Mouse (Mus musculus): ENCODE measurements around the gene Smdt1.
"Not testable (repeated sequence)": the region's sequence is repeated elsewhere in the genome, so short reads cannot be mapped to it uniquely, and the experiment has no call there.

Gene Smdt1

DNA sequence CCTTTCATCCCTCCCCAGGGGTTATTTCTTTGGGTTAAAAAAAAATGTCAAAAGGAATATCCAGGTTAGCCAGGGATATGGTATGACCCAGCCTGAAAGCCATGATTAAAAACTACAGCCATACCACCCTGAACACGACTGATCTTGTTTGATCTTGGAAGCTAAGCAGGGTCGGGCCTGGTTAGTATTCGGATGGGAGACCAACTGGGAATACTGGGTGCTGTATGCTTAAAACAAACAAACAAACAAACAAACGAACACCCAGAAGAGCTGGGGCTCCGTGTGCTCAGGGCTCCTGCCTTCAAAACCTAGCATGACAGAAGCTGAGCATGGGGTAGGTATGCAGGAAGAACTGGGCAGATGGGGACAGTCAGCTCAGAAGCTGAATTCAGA, 3.8 kb downstream of the Smdt1 start:
- in situ Hi-C loops (cut with MboI, MseI), result loop anchor here (5.0 to 25.0 kb wide), 3 partner anchors 65 to 1755 kb away; no protein-coding TSS in a partner anchor

DNA sequence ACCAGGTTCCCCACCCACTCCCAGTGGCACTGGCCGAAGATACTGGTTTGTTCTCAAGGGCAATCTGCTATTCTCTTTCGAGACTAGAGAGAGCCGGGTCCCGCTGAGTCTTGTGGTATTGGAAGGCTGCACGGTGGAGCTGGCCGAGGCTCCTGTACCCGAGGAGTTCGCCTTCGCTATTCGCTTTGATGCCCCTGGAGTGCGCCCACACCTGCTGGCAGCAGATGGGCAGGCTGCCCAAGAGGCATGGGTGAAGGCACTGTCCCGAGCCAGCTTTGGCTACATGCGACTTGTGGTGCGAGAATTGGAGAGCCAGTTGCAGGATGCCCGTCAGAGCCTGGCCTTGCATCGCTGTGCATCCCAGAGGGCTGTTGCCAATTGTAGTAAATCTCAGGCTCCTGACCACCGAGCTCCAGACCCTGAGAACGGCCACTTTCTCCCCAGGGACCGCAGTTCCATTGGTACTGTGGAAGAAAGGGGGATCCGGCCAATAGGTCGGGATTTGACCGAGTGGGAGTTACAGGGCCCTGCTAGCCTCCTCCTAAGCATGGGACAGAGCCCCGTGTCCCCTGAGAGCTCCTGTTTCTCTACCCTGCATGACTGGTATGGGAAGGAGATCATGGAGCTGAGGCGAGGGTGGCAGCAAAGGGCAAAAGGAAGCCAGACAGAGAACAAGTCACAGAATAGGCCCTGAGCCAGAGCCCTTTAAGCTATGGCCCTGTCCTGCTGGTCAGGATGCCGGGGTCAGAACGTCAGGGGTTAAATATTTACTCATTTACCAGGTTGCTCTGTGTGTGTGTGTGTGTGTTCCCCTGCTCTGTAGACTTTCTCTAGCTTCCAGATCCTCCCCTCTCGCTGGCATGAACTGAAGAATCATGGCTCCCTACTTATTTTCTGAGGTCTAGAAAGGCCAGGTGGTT, 4.9 kb downstream of the Smdt1 start:
- in situ Hi-C loops (cut with MboI, MseI), result loop anchor here (5.0 to 25.0 kb wide), 3 partner anchors 66 to 1756 kb away; no protein-coding TSS in a partner anchor

- in situ Hi-C loops (cut with MboI, MseI), result loop anchor here (5.0 to 25.0 kb wide), 3 partner anchors 68 to 1758 kb away; no protein-coding TSS in a partner anchor
Observed at GRCm38 (mm10) chr15:82344971-82345370, 6.2 kb downstream of the Smdt1 start.

GRCm38 (mm10) chr15:82345820-82346470, 7.2 kb downstream of the Smdt1 start:
- in situ Hi-C loops (cut with MboI, MseI), result loop anchor here (25.0 kb wide), 2 partner anchors 1259 to 1759 kb away; no protein-coding TSS in a partner anchor

DNA sequence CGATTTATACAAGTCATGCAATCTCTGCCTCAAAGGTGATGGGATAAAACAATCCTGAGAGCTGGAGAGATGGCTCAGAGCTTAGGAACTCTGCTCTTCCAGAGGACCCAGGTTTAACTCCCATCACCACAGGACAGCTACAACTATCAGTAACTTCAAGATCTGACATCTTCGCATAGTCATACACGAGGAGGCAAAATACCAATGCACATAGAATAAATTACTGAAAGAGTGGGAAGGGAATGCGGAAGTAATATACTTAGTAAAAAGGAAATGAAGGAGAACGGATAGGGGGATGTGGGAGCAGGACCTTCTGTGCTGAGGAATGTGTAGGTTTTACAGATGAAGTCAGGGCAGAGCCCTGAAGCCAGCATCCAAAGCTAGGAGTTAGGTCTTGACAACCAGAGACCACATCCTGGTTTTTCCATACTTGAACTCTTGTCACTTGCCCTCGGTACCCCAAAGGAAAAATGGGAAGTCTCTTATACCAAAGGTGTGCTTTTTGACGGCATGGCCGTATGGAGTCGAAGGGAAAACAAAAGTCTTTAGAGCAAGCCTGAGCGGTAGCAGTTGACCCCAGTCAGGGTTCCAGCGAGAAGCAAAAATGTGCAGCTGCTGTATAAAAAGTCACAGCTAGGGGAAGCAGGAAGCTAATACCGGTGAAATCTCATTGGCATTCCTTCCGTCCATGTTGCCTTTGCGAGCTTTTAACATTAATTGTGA, 8.0 kb downstream of the Smdt1 start:
- in situ Hi-C loops (cut with MboI, MseI), result loop anchor here (25.0 kb wide), 2 partner anchors 1259 to 1759 kb away; no protein-coding TSS in a partner anchor

- in situ Hi-C loops (cut with MboI, MseI), result loop anchor here (25.0 kb wide), 2 partner anchors 1260 to 1760 kb away; no protein-coding TSS in a partner anchor
Observed at GRCm38 (mm10) chr15:82347303-82347676, 8.5 kb downstream of the Smdt1 start.

DNA sequence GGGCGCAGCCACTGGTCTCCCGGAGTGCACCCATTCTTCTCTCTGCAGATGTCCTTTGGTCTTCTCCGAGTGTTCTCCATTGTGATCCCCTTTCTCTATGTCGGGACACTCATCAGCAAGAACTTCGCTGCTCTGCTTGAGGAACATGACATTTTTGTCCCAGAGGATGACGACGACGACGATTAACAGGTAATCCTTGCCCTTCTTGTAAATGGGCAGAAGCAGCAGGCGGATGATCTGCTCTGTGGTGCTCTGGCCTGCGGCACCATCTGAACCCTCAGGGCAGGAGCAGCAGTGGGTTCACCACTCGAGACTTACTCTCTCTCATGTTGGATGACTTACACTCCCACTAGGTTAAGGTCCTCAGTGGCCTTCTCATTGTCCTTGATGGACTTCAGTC, 9.1 kb downstream of the Smdt1 start:
- in situ Hi-C loops (cut with MboI, MseI), result loop anchor here (25.0 kb wide), 2 partner anchors 1261 to 1761 kb away; no protein-coding TSS in a partner anchor

- in situ Hi-C loops (cut with MboI, MseI), result loop anchor here (25.0 kb wide), 2 partner anchors 1261 to 1761 kb away; no protein-coding TSS in a partner anchor
Observed at GRCm38 (mm10) chr15:82348258-82348998, 9.7 kb downstream of the Smdt1 start.

GRCm38 (mm10) chr15:82348999-82349341, 10.2 kb downstream of the Smdt1 start:
- in situ Hi-C loops (cut with MboI, MseI), result loop anchor here (25.0 kb wide), 2 partner anchors 1262 to 1762 kb away; no protein-coding TSS in a partner anchor

DNA sequence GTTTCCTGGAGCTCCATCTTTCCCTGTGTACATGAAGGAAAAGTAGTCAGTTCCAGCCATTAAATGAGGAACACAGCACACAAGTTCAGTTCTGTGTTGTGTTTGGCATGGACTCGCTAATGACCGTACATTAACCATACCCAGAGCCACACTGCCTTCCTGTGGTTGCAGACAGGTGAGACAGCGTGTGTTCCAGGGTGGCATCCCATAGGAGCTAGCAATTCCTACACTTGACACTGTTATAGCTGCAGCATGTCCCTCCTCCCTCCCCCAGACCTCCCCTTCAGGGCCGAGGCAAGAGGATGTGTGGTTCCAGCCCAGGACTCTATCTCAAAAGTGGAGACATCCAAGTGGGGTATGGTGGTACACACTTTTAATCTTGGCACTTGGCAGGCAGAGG, 11.6 kb downstream of the Smdt1 start:
- in situ Hi-C loops (cut with MboI, MseI), result no loop called here

DNA sequence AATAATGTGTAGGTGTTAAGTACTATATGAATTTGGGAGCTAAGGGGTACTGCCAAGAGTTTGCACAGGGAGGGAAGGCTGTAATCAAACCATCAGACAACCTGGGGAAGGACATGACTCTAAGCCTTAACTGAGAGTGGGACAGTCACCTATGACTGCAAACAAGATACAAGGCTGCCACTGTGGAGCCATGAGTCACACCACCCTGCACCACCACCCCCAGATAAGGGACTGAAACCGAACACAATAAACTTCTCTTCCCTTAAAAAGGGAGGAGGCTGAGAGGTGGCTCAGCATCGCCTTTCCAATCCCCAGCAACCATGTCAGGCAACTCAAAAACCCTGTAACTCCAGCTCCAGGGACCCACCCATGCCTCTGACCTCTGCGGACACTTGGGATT, 12.7 kb downstream of the Smdt1 start:
- in situ Hi-C loops (cut with MboI, MseI), result no loop called here

DNA sequence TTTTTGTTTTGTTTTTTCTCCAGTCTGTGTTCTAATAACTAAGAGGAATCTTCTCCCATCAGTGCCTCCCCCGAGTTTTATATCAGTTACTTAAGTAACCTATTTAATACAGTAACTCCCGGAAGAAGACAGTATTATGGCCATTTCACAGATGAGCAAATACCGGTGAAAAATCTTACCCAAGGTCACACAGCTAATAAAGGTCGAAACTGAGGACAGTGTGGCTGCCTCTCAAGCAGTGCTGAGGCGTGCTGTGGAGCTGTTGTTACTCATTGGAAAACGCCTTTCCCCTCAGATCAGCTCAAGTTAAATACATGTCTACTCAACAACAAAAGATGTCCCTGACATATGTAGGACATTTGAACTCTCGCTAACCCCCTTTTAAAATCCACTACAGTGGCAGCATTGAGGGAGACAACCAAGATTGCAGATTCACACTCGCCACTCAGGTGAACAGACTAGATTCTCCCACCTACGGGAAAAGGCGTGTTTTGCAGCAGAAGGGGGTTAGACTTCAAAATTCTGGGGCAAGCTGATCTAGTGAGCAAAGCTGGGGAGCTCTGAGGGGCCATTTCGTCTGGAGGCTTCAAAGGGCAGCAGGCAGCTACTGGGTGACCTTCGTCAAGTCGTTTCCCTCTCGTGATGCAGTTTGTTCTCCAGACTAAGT, 14.5 kb downstream of the Smdt1 start:
- in situ Hi-C loops (cut with MboI, MseI), result no loop called here

DNA sequence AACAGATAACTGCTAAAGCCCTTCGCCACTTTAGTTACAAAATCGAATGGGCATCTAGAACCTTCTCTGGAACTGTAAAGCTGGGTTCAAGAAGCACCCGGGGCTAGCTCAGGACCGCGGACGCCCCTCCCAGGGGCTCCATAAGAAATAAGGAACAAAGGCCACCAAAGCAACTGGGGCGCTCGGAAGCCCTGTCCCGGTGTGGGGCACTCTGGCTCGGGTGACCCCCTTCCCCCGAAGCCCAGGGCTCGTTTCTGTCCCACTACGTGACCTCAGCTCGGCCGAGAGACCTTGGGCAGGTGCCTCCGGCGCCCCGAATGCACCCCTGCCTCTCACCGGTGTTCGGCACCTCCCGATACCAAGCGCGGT, 15.0 kb downstream of the Smdt1 start:
- in situ Hi-C loops (cut with MboI, MseI), result no loop called here

GRCm38 (mm10) chr15:82354126-82354945, 15.6 kb downstream of the Smdt1 start, which contains the start of gene Ndufa6:
TSS of gene Ndufa6 (minus strand) at chr15:82354322.
- in situ Hi-C loops (cut with MboI, MseI), result no loop called here

GRCm38 (mm10) chr15:82358431-82359260, 19.9 kb downstream of the Smdt1 start:
- in situ Hi-C loops (cut with MboI, MseI), result no loop called here

GRCm38 (mm10) chr15:82361459-82362018, 22.8 kb downstream of the Smdt1 start:
- in situ Hi-C loops (cut with MboI, MseI), result no loop called here

DNA sequence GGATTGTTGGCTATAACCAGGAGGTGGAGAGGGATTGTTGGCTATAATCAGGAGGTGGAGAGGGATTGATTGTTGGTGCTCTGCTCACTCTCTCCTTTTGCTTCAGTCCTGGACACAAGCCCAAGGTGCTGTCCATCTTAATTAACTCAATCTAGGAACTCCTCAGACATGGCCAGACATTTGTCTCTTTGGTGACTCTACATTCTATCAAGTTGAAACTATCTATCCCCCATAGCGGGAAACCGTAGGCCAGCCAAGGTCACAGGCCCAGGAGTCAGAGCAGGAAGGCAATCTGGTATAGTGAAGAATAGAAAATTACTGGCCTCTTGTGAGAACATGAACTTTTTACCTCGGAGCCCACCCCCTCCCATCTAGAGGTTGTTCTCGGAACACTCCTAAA, 23.5 kb downstream of the Smdt1 start:
- in situ Hi-C loops (cut with MboI, MseI), result no loop called here

DNA sequence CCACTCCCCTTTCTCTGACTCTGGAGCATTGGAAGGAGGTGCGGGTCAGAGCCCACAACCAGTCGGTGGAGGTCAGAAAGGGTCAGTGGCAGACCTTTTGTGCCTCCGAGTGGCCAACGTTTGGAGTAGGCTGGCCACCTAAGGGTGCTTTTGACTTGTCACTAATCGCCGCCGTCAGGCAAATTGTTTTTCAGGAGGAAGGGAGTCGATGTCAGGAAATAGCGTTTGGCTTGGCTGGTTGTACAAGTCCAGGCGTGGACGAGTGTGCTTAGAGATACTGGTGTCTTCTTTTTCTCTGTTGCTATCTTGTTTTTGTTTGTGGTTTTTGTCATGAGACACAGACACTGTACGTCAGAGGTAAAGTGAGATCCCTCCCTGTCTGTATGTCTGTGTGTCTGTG, 25.0 kb downstream of the Smdt1 start:
- in situ Hi-C loops (cut with MboI, MseI), result not testable (repeated sequence)

Data from T-helper 2 cell (primary cell).